Mouse (Mus musculus): ENCODE measurements around the gene Aurkaip1.
A peak's percentile ranks its signal among the peaks of the same experiment; 100 is the strongest.
"Not testable (repeated sequence)": the region's sequence is repeated elsewhere in the genome, so short reads cannot be mapped to it uniquely, and the experiment has no call there.

Aurkaip1 gene

GRCm38 (mm10) chr4:155831205-155831766, at the start of gene Aurkaip1:
Gene Aurkaip1 (plus strand): TSS chr4:155831272.
- DNase-seq (ENCODE audit: low spot score) = peak; percentile 98

- DNase-seq (ENCODE audit: low spot score) = no peak
These were observed 47.5 kb upstream of the Aurkaip1 start for GRCm38 (mm10) chr4:155783486-155784080.

GRCm38 (mm10) chr4:155784081-155784701, 46.9 kb upstream of the Aurkaip1 start:
- DNase-seq (ENCODE audit: low spot score) = peak; percentile 88

GRCm38 (mm10) chr4:155785246-155785645, 45.8 kb upstream of the Aurkaip1 start:
- no peak for DNase-seq (ENCODE audit: low spot score)

GRCm38 (mm10) chr4:155785819-155786218, 45.3 kb upstream of the Aurkaip1 start, which contains the start of gene Tmem88b:
Gene Tmem88b (minus strand): TSS chr4:155785874.
- no peak for DNase-seq (ENCODE audit: low spot score)

- no peak for DNase-seq (ENCODE audit: low spot score)
These were observed 42.8 kb upstream of the Aurkaip1 start for GRCm38 (mm10) chr4:155788300-155788699.

- DNase-seq (ENCODE audit: low spot score) = not testable (repeated sequence)
These were observed 42.2 kb upstream of the Aurkaip1 start for GRCm38 (mm10) chr4:155788833-155789232.

GRCm38 (mm10) chr4:155790021-155790489, 41.0 kb upstream of the Aurkaip1 start, which contains the start of gene Ankrd65:
Gene Ankrd65 (plus strand): TSS chr4:155790439.
- DNase-seq (ENCODE audit: low spot score) = no peak

GRCm38 (mm10) chr4:155790650-155791161, 40.4 kb upstream of the Aurkaip1 start:
- DNase-seq (ENCODE audit: low spot score) = no peak

- DNase-seq (ENCODE audit: low spot score) = no peak
These were observed 39.7 kb upstream of the Aurkaip1 start for GRCm38 (mm10) chr4:155791240-155791933.

- no peak for DNase-seq (ENCODE audit: low spot score)
These were observed 37.3 kb upstream of the Aurkaip1 start for GRCm38 (mm10) chr4:155793730-155794129.

- no peak for DNase-seq (ENCODE audit: low spot score)
These were observed 29.0 kb upstream of the Aurkaip1 start for GRCm38 (mm10) chr4:155802075-155802474.

GRCm38 (mm10) chr4:155802741-155803339, 28.2 kb upstream of the Aurkaip1 start, which contains the start of gene Mrpl20:
Gene Mrpl20 (plus strand): TSS chr4:155802878.
- DNase-seq (ENCODE audit: low spot score) = no peak

GRCm38 (mm10) chr4:155803340-155804041, 27.6 kb upstream of the Aurkaip1 start:
- peak; percentile 98 for DNase-seq (ENCODE audit: low spot score)

- DNase-seq (ENCODE audit: low spot score) = no peak
These were observed 23.2 kb upstream of the Aurkaip1 start for GRCm38 (mm10) chr4:155807841-155808240.

GRCm38 (mm10) chr4:155811929-155812664, 19.0 kb upstream of the Aurkaip1 start, which contains the start of gene Ccnl2:
Gene Ccnl2 (plus strand): TSS chr4:155812489.
- peak; percentile 91 for DNase-seq (ENCODE audit: low spot score)

GRCm38 (mm10) chr4:155812665-155813181, 18.3 kb upstream of the Aurkaip1 start:
- DNase-seq (ENCODE audit: low spot score) = peak; percentile 70

- DNase-seq (ENCODE audit: low spot score) = no peak
These were observed 13.5 kb upstream of the Aurkaip1 start for GRCm38 (mm10) chr4:155817533-155817932.

- no peak for DNase-seq (ENCODE audit: low spot score)
These were observed 10.0 kb upstream of the Aurkaip1 start for GRCm38 (mm10) chr4:155821025-155821424.

GRCm38 (mm10) chr4:155823443-155823842, 7.6 kb upstream of the Aurkaip1 start:
- DNase-seq (ENCODE audit: low spot score) = no peak
